Mouse (Mus musculus): ENCODE results near the gene Rsph14.

Rsph14 gene

GRCm38 (mm10) chr10:75032395-75032794 is at the start of gene Rsph14:
Gene Rsph14 (minus strand): TSS chr10:75032586.
- DNase-seq (ENCODE audit: low spot score) = peak; percentile 41

GRCm38 (mm10) chr10:75078174-75079128 is 46.1 kb upstream of the Rsph14 start:
- no peak for DNase-seq (ENCODE audit: low spot score)

GRCm38 (mm10) chr10:75075665-75076064 is 43.3 kb upstream of the Rsph14 start:
- DNase-seq (ENCODE audit: low spot score) = no peak

- DNase-seq (ENCODE audit: low spot score) = no peak
Measured at GRCm38 (mm10) chr10:75070281-75070976, 38.0 kb upstream of the Rsph14 start.

DNA sequence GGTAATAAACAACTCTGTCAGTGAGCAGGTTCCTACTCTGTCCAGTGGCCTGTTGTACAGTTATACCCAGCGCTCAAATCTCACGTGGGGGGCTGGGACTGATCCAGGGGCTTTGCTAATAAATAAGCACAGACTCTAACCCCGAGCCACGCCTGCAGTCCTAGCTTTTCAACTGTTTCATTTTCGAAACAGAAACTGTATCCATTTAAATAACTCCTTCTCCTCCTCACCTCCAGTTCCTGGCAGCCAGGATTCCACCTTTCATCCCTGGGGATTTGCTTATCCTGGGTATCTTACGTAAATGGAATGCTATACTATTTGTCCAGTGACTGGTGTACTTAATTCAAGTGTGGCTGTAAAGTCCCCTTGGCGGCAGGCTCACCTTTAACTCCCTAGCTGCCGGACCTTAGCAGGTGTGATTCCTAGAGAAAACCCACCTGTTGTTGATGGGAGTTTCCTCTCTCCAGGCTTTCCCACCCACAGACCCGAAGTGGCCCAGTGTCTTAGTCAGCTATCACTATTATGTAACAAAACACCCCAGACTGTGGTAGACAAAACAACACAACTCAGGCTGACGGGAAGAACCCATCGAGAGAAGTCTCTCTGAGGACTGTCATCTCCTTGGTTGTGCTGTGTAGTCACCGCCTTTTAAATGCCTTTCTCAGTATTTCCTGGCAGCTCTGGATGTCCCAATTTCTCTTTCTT is 36.4 kb upstream of the Rsph14 start:
- DNase-seq (ENCODE audit: low spot score) = no peak

- DNase-seq (ENCODE audit: low spot score) = no peak
Measured at GRCm38 (mm10) chr10:75068086-75068485, 35.7 kb upstream of the Rsph14 start.

GRCm38 (mm10) chr10:75067446-75067845 is 35.1 kb upstream of the Rsph14 start:
- DNase-seq (ENCODE audit: low spot score) = no peak

DNA sequence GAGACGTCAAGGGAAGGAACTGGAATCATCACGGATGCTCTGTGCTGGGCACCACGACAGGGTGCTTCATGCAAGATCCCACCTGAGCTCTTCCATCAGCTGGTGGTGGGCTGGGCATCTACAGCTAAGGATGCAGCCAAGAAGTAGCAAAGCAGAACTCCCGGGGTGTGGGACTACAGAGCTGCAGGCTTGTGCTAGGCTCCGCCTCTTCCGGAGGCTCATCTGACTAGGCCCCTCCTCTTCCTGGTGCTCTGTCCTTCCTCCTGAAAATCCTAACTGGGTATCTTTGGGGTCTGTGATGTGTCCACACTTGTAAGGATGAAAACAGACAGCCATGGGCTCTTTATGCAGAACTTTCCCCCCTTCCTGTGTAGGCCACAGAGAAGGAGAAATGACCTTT is 33.3 kb upstream of the Rsph14 start:
- no peak for DNase-seq (ENCODE audit: low spot score)

DNA sequence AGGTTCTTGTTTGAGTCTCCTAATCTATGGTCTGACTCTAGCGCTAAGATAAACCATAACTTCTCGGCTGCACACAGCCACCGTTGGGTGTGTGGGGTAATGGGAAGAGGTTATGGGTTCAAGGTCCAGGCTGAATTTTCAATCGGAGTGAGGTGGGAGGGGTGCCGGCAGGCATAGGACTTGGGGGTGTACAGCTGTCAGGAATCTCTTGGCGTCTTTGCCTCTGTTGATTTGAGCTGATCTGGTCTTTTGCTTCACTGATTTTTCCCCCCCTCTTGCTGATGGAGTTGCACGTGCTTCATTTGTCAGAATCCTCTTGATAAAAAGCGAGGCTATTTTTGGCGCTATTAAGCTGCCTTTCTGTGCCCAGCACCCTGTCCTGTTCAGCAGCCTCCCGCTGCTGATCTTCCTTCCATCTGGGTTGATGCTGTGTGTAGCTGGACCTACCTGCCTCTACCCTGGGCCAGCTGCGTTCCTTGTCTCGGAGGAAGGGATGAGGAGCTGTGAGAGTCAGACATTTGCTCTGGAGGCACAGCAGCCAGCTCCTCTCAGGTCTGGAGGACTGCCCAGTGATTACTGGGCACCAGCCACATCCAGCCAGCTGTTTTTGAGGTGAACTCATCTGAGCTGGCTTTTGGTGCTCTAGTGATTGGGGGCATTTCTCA is 31.0 kb upstream of the Rsph14 start:
- no peak for DNase-seq (ENCODE audit: low spot score)

- DNase-seq (ENCODE audit: low spot score) = no peak
Measured at GRCm38 (mm10) chr10:75062621-75063020, 30.2 kb upstream of the Rsph14 start.

- peak; percentile 15 for DNase-seq (ENCODE audit: low spot score)
Measured at GRCm38 (mm10) chr10:75062189-75062561, 29.8 kb upstream of the Rsph14 start.

DNA sequence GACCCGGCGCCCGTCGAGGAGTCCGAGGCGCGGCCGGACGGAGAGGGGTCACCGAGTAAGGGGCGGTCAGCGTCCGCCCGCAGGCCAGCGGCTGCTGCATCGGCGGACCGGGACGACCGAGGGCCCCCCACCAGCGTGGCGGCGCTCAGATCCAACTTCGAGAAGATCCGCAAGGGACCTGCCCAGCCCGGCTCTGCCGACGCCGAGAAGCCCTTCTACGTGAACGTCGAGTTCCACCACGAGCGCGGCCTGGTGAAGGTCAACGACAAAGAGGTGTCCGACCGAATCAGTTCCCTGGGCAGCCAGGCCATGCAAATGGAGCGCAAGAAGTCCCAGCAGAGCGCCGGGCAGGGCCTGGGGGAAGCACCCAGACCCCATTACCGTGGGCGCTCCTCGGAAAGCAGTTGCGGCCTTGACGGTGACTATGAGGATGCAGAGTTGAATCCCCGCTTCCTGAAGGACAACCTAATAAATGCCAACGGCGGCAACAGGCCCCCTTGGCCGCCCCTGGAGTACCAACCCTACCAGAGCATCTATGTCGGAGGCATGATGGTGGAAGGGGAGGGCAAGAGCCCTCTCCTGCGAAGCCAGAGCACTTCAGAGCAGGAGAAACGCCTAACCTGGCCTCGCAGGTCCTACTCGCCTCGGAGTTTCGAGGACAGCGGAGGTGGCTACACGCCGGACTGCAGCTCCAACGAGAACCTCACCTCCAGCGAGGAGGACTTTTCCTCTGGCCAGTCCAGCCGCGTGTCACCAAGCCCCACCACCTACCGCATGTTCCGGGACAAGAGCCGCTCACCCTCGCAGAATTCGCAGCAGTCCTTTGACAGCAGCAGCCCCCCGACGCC is 29.2 kb upstream of the Rsph14 start:
- DNase-seq (ENCODE audit: low spot score) = peak; percentile 15

DNA sequence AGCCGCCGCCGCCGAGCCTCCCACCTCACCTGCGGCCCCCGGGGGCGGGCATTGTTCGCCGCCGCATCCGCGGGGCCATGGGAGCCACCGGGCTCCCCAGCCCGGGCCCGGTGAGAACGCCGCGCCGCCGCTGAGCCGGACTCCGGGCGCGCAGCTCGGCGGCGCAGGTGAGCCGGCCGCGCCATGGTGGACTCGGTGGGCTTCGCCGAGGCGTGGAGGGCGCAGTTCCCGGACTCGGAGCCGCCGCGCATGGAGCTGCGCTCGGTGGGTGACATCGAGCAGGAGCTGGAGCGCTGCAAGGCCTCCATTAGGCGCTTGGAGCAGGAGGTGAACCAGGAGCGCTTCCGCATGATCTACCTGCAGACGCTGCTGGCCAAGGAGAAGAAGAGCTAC is 28.5 kb upstream of the Rsph14 start:
- peak; percentile 23 for DNase-seq (ENCODE audit: low spot score)

DNA sequence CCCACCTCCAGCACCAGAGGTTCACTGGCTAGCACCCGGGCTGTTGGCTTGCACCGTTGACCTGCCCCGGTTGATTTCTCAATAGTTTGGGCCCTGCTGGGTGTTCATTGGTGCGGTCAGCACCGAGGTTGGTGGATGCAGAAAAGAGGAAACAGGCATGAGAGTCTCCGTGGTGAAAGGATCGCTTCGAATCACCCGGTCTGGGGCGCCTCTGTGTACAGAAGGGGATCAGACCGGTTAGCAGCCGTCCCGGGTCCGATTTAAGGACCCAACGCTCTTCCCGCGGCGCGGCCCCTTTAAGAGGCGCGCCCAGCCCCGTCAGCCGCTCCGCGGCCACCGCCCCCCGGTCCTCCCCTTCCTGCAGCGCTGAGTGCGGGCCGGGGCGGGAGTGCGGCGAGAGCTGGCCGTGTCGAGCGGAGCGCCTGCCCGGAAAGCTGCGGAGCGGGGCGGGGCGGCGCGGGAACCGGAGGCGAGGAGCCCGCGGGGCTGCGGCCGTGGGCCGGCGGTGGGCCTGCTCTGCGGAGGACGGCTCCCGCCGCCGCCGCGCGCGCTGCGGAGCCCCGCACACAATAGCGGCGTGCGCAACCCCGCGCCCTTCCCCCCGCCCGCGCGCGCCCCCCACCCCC is 27.9 kb upstream of the Rsph14 start, which contains the start of gene Bcr:
Bcr (plus strand) TSS at position 376 of the 626 bp plus-strand sequence.
- DNase-seq (ENCODE audit: low spot score) = peak; percentile 77

DNA sequence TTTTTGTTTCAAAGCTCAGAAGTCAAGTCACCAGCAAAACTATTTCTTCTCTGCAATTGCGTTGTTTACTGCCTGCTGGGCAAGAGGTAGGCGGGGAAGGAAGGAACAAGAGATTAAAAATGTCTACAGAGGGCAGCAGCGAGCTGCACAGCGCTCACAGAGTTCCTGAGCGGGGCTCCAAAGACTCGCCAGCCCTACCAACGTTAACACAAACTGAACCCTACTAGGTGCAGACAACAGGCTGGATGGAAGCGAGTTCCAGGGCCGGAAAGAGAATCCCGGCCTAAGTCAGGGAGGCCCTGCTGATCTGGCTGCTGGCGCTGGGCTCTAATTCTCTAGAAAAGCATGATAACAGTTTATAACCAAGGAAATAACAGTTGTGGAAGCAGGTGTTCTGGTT is 27.0 kb upstream of the Rsph14 start:
- DNase-seq (ENCODE audit: low spot score) = peak; percentile 57

- DNase-seq (ENCODE audit: low spot score) = no peak
Measured at GRCm38 (mm10) chr10:75058761-75059395, 26.5 kb upstream of the Rsph14 start.

GRCm38 (mm10) chr10:75058336-75058735 is 25.9 kb upstream of the Rsph14 start:
- DNase-seq (ENCODE audit: low spot score) = no peak

DNA sequence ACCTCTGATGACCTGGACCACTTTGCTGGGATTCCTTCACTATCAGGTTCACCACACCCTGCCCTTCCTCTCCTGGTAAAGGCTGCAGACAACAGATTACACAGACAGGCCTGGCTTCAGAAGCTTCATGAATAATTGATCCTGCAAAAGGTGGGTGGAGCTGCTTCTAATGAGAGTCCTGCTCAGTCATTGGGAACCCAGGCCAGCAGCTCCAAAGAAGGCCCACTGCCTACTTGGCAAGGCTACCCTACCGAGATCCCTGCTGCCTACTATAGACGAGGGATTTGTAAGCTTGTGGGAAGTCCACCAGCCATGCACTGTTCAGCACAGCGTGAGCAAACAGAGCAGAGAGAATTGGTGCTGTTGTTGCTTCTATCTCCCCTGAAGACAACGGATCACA is 23.9 kb upstream of the Rsph14 start:
- no peak for DNase-seq (ENCODE audit: low spot score)

GRCm38 (mm10) chr10:75055672-75056071 is 23.3 kb upstream of the Rsph14 start:
- DNase-seq (ENCODE audit: low spot score) = no peak

GRCm38 (mm10) chr10:75054125-75054524 is 21.7 kb upstream of the Rsph14 start:
- DNase-seq (ENCODE audit: low spot score) = no peak

All from urinary bladder, postnatal 25 days (tissue).